Mouse (Mus musculus) lung, postnatal 0 days (tissue): ENCODE measurements around the gene Mfsd4a. TPM values are rescaled to one million over a fixed set of nuclear protein-coding genes. Genes with fewer than 3 reads are reported as not detected.

Experiments
- ATAC-seq: fragments of 200-750 bp; cut with Nextera tagmentation; 2 replicates; pipeline ENCODE4 v1.8.0; 2017; ENCODE audit warnings: moderate library complexity
- DNase-seq: peaks from one replicate; pipeline ENCODE4 v3.0.0-alpha.2; 2016; ENCODE audit warnings: low spot score
- H3K27ac ChIP-seq: fragments of 300-500 bp; sonication (generic); 2 replicates; pipeline ENCODE4 v1.5.1; 2014; ENCODE audit warnings: antibody characterized with exemption, mild to moderate bottlenecking, low read length, mixed read lengths
- H3K27me3 ChIP-seq: fragments of 300-500 bp; sonication (generic); replicated peaks from 2 replicates; pipeline ENCODE4 v1.6.1; 2014; ENCODE audit warnings: low read length, mixed read lengths; ENCODE audit not compliant: insufficient read depth
- H3K36me3 ChIP-seq: fragments of 300-500 bp; sonication (generic); 2 replicates; pipeline ENCODE4 v1.6.1; 2014; ENCODE audit warnings: low read length, mixed read lengths; ENCODE audit not compliant: insufficient read depth
- H3K4me1 ChIP-seq: fragments of 300-500 bp; sonication (generic); 2 replicates; pipeline ENCODE4 v1.6.1; 2014; ENCODE audit warnings: antibody characterized with exemption, low read depth, low read length, mixed read lengths; ENCODE audit not compliant: insufficient read depth
- H3K4me2 ChIP-seq: fragments of 300-500 bp; sonication (generic); replicated peaks from 2 replicates; pipeline ENCODE4 v1.6.1; 2014; ENCODE audit warnings: low read depth, mild to moderate bottlenecking, low read length, moderate library complexity, mixed read lengths
- H3K4me3 ChIP-seq: fragments of 300-500 bp; sonication (generic); 2 replicates; pipeline ENCODE4 v1.5.1; 2014; ENCODE audit warnings: low read depth, low read length
- H3K9ac ChIP-seq: fragments of 300-500 bp; sonication (generic); replicated peaks from 2 replicates; pipeline ENCODE4 v1.6.1; 2014; ENCODE audit warnings: low read depth, mild to moderate bottlenecking
- H3K9me3 ChIP-seq: fragments of 300-500 bp; sonication (generic); 2 replicates; pipeline ENCODE4 v1.6.1; 2016; ENCODE audit warnings: low read length, mixed read lengths
- CTCF ChIP-seq: IDR thresholded peaks from 2 replicates; pipeline ENCODE4 v1.5.1; 2016; ENCODE audit warnings: antibody characterized with exemption, mild to moderate bottlenecking
- EP300 ChIP-seq: IDR thresholded peaks from 2 replicates; pipeline ENCODE4 v1.6.1; 2016; ENCODE audit warnings: antibody characterized with exemption, mild to moderate bottlenecking, control low read depth
- WGBS: fragments of 180-500 bp; shearing (Covaris S2); extraction: QIAGEN DNeasy Blood & Tissue Kit; methylation state at CpG from one replicate; pipeline ENCODE4 v1.1.7; 2014; 5-methylcytosine and 5-hydroxymethylcytosine counted together
- polyA plus RNA-seq: library from polyadenylated mRNA; unstranded; fragments of >200 nt; fragmentation: Nextera tagmentation; extraction: Ambion mirVana; gene quantifications from 2 replicates; pipeline ENCODE4 v1.2.1, GENCODE M21; 2015

Mfsd4a gene
- polyA plus RNA-seq, 1 experiment from 2014 or later = 7.5 TPM

GRCm38 (mm10) chr1:132016691-132017090 is 51.2 kb downstream of the Mfsd4a start:
- no peak for DNase-seq
- no peaks in the 10 kb centered on the region for H3K9me3 ChIP-seq
- H3K9ac ChIP-seq = no peak overlapping the region
- 92% methylated on average over 1 of the region's 1 CpGs for WGBS
- no peaks in the 10 kb centered on the region for H3K27me3 ChIP-seq
- no peak overlapping the region for H3K4me2 ChIP-seq
- ATAC-seq = no peak
- H3K36me3 ChIP-seq = peaks cover 29% of the 10 kb centered on the region
- TF ChIP-seq CTCF (no peak), EP300 (no peak)
- H3K4me3 ChIP-seq = no peak overlapping the region
- H3K27ac ChIP-seq = no peak overlapping the region
- H3K4me1 ChIP-seq = no peaks in the 10 kb centered on the region

- H3K27me3 ChIP-seq = no peaks in the 10 kb centered on the region
- no peak for ATAC-seq
- H3K36me3 ChIP-seq = peaks cover 18% of the 10 kb centered on the region; the same call in 1 of the 2 replicates
- no peaks in the 10 kb centered on the region for H3K9me3 ChIP-seq
- peaks cover 7% of the 10 kb centered on the region; the same call in 1 of the 2 replicates for H3K4me1 ChIP-seq
- DNase-seq = no peak
- H3K4me3 ChIP-seq = no peak overlapping the region
- 83% methylated on average over 1 of the region's 1 CpGs for WGBS
- no peak overlapping the region for H3K9ac ChIP-seq
- TF ChIP-seq EP300 (no peak), CTCF (peak; percentile 44)
- no peak overlapping the region for H3K4me2 ChIP-seq
- H3K27ac ChIP-seq = no peak overlapping the region
These were observed 53.1 kb downstream of the Mfsd4a start for GRCm38 (mm10) chr1:132014800-132015199.

- Histone ChIP-seq H3K4me2 (no peak overlapping the region), H3K9ac (no peak overlapping the region), H3K27me3 (no peaks in the 10 kb centered on the region), H3K27ac (no peak overlapping the region), H3K36me3 (peaks cover 13% of the 10 kb centered on the region; the same call in 1 of the 2 replicates), H3K4me1 (peaks cover 13% of the 10 kb centered on the region; the same call in 1 of the 2 replicates), H3K9me3 (no peaks in the 10 kb centered on the region), H3K4me3 (no peak overlapping the region)
- 70% methylated on average over 8 of the region's 8 CpGs for WGBS
- ATAC-seq = no peak
- no peak for TF ChIP-seq EP300
- no peak for TF ChIP-seq CTCF
- DNase-seq = no peak
These were observed 55.0 kb downstream of the Mfsd4a start for GRCm38 (mm10) chr1:132012861-132013260.

GRCm38 (mm10) chr1:132011785-132012184 is 56.1 kb downstream of the Mfsd4a start:
- WGBS = 59% methylated on average over 2 of the region's 2 CpGs
- ATAC-seq (no peak), DNase-seq (no peak)
- Histone ChIP-seq H3K36me3 (peaks cover 5% of the 10 kb centered on the region; the same call in 1 of the 2 replicates), H3K4me2 (no peak overlapping the region), H3K4me1 (peaks cover 13% of the 10 kb centered on the region; the same call in 1 of the 2 replicates), H3K27me3 (no peaks in the 10 kb centered on the region), H3K27ac (no peak overlapping the region), H3K9ac (no peak overlapping the region), H3K9me3 (no peaks in the 10 kb centered on the region), H3K4me3 (no peak overlapping the region)
- no peak for TF ChIP-seq CTCF
- TF ChIP-seq EP300 = no peak

GRCm38 (mm10) chr1:132010632-132011501 is 57.0 kb downstream of the Mfsd4a start:
- H3K4me2 ChIP-seq = peak overlapping the region; percentile 3; the same call in 1 of the 2 replicates
- TF ChIP-seq EP300 (0 out of 2 replicates have a peak, but pooled peaks have one; percentile 37), CTCF (no peak)
- no peak overlapping the region for H3K4me3 ChIP-seq
- H3K36me3 ChIP-seq = peaks cover 5% of the 10 kb centered on the region; the same call in 1 of the 2 replicates
- H3K9me3 ChIP-seq = no peaks in the 10 kb centered on the region
- peak overlapping the region; percentile 47; the same call in 1 of the 2 replicates for H3K27ac ChIP-seq
- H3K27me3 ChIP-seq = no peaks in the 10 kb centered on the region
- peak; percentile 48 for DNase-seq
- no peak for ATAC-seq
- peaks cover 13% of the 10 kb centered on the region; the same call in 1 of the 2 replicates for H3K4me1 ChIP-seq
- WGBS = 61% methylated on average over 17 of the region's 17 CpGs
- no peak overlapping the region for H3K9ac ChIP-seq

GRCm38 (mm10) chr1:132008881-132009644 is 58.8 kb downstream of the Mfsd4a start:
- 24% methylated on average over 8 of the region's 8 CpGs for WGBS
- DNase-seq (no peak), ATAC-seq (no peak)
- H3K9ac ChIP-seq = peak overlapping the region; percentile 94
- H3K36me3 ChIP-seq = no peaks in the 10 kb centered on the region
- peaks cover 13% of the 10 kb centered on the region; the same call in 1 of the 2 replicates for H3K4me1 ChIP-seq
- H3K4me3 ChIP-seq = peak overlapping the region; percentile 90
- no peaks in the 10 kb centered on the region for H3K27me3 ChIP-seq
- H3K4me2 ChIP-seq = peak overlapping the region; percentile 77
- peak overlapping the region; percentile 100 for H3K27ac ChIP-seq
- TF ChIP-seq EP300 = no peak
- TF ChIP-seq CTCF = no peak
- no peaks in the 10 kb centered on the region for H3K9me3 ChIP-seq
